In the genomic region with DNA sequence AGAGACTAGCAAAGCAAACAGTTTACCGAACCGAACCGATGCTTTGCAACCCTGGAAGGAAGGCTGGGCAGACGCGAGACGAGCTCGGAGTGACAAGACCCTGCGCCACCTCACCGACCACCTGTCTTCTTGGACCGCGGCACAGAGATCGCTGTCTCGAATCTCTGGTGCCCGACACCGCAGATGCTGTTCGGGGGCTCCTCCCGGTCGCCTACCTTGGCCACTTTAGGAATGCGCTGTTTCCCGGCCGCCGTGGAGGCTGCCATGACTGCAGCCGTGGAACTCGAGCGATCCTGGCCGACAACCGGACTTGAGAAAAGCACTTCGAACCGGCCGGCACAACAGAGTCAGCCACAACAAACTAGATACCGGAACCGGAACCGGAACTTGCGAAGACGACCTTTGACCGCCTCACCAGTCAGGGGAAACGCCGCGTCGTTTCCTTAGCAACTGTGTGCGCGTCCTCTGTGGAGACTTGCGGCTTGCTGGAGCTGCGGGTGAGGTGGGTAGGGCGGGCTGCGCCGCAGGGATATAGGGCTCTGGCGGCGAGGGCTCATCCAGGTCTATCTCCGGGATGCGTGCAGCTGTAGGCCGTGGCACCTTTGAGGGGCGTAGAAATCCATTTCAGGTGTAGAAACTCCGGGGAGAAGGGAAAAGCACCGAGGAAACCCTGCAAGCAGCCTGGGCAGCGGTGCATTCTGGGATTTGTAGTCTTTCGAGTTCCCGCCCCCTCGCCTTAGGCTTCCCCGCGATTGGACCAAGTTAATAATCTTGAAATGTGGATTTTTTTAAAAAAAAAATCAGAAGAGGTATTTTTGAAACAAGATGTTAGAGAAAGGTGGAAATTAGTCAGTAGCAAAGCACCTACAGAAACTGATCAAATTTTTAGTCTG, we compare ENCODE assay signal across 8 mouse cellular contexts. TPM values are rescaled to one million over a fixed set of nuclear protein-coding genes. Genes with fewer than 3 reads are reported as not detected.
A peak's percentile ranks its signal among the peaks of the same experiment; 100 is the strongest.
DNase-seq lines count a peak whose midpoint lies in the region; ATAC-seq lines count a peak whose summit lies in the region.

Gene Cfap61, plus strand, starts transcription at position 446 of the 893 bp plus-strand sequence.
Gene Crnkl1, minus strand, starts transcription at position 676 of the 893 bp plus-strand sequence.

- no peaks in the 10 kb centered on the region for H3K9me3 ChIP-seq in hindbrain, embryonic 11.5 days (ENCODE audit: control insufficient read depth, low read length)

- H3K4me3 ChIP-seq in hindbrain, embryonic 11.5 days (ENCODE audit: low read depth, low read length): peak within 1 kb of the TSS; percentile 60

- ATAC-seq in hindbrain, embryonic 11.5 days (ENCODE audit: low FRiP score): peak; percentile 98

- H3K36me3 ChIP-seq in hindbrain, embryonic 11.5 days (ENCODE audit: control insufficient read depth, insufficient read depth, low read length): no peaks in the 10 kb centered on the region

- peak; percentile 90 for DNase-seq in Muller cell, postnatal 12 days (ENCODE audit: inconsistent ontology term)
- DNase-seq in cerebellum, adult 9-11 months: peak; percentile 95
- DNase-seq in frontal cortex, adult 2 months (ENCODE audit: extremely low spot score in 1 of 2, low spot score in 1 of 2): peak; percentile 90 to 95
- DNase-seq in hindbrain, embryonic 11.5 days (ENCODE audit: low spot score): peak; percentile 96
- peak; percentile 90 to 92 for DNase-seq in layer of hippocampus, postnatal 10 days (ENCODE audit: low spot score in 2 of 2)
- DNase-seq in lung, postnatal 10 days: peak; percentile 96
- DNase-seq in ovary, postnatal 36 days (ENCODE audit: low spot score): peak; percentile 88
- peak; percentile 91 for DNase-seq in thymus, postnatal 25 days

- H3K27ac ChIP-seq in hindbrain, embryonic 11.5 days (ENCODE audit: low read depth, low read length): no peak within 1 kb of the TSS

- H3K4me1 ChIP-seq in hindbrain, embryonic 11.5 days (replicated peaks; ENCODE audit: control insufficient read depth, insufficient read depth, low read length): no peaks in the 10 kb centered on the region

- H3K27me3 ChIP-seq in hindbrain, embryonic 11.5 days (ENCODE audit: control insufficient read depth, insufficient read depth, low read length): no peaks in the 10 kb centered on the region

- H3K4me2 ChIP-seq in hindbrain, embryonic 11.5 days (replicated peaks; ENCODE audit: low read depth, low read length): peak within 1 kb of the TSS; percentile 75

- under 1% methylated on average over 61 of the region's 61 CpGs for WGBS in hindbrain, embryonic 11.5 days

- H3K9ac ChIP-seq in hindbrain, embryonic 11.5 days (ENCODE audit: low read depth, low read length): peak within 1 kb of the TSS; percentile 12; the same call in 1 of the 2 replicates

RNA-seq across cellular contexts. Expression of gene Cfap61, which starts in this region (rescaled TPM):
- polyA plus RNA-seq in frontal cortex, adult 2 months (2012; rRNA removed): 4.0 TPM in 2 replicates
- 1.7 and 2.4 TPM in 2 replicates for polyA plus RNA-seq in hindbrain, embryonic 11.5 days (2014; fragmentation: Nextera tagmentation; extraction: Ambion mirVana)
- total RNA-seq in layer of hippocampus, postnatal 10 days (2021): 1 to 10 TPM; 3.6 to 4.1 TPM

RNA-seq across cellular contexts. Expression of gene Crnkl1, which starts in this region (rescaled TPM):
- polyA plus RNA-seq in frontal cortex, adult 2 months (2012; rRNA removed): 10.1 and 11.8 TPM in 2 replicates
- 42.3 and 43.9 TPM in 2 replicates for polyA plus RNA-seq in hindbrain, embryonic 11.5 days (2014; fragmentation: Nextera tagmentation; extraction: Ambion mirVana)
- total RNA-seq in layer of hippocampus, postnatal 10 days (2021): 10 to 100 TPM; 19.2 to 20.6 TPM
